Mouse (Mus musculus): ENCODE measurements around the gene Heatr5b. TPM values are rescaled to one million over a fixed set of nuclear protein-coding genes. Genes with fewer than 3 reads are reported as not detected.

Heatr5b gene
- polyA plus RNA-seq, 1 experiment from 2014 or later, result 21.9 TPM

GRCm38 (mm10) chr17:78734806-78735205, 100.4 kb downstream of the Heatr5b start:
- H3K36me3 ChIP-seq, result no peaks in the 10 kb centered on the region
- H3K27me3 ChIP-seq, result no peaks in the 10 kb centered on the region
- H3K4me2 ChIP-seq, result peak overlapping the region; percentile 75
- H3K9me3 ChIP-seq (replicated peaks), result no peaks in the 10 kb centered on the region
- peaks cover 38% of the 10 kb centered on the region for H3K4me1 ChIP-seq (replicated peaks)
- peak overlapping the region; percentile 96 for H3K4me3 ChIP-seq
- ATAC-seq (replicated peaks; ENCODE audit: insufficient number of reproducible peaks, insufficient read depth, low FRiP score, low read depth), result no peak
- peak overlapping the region; percentile 97 for H3K9ac ChIP-seq
- 43% methylated on average over 10 of the region's 10 CpGs for WGBS
- H3K27ac ChIP-seq, result peak overlapping the region; percentile 98

- Histone ChIP-seq H3K27ac (peak overlapping the region; percentile 29; the same call in 1 of the 2 replicates), H3K27me3 (no peaks in the 10 kb centered on the region), H3K36me3 (no peaks in the 10 kb centered on the region), H3K4me1 (replicated peaks) (peaks cover 50% of the 10 kb centered on the region), H3K4me2 (no peak overlapping the region), H3K9ac (no peak overlapping the region), H3K4me3 (no peak overlapping the region), H3K9me3 (replicated peaks) (no peaks in the 10 kb centered on the region)
- 57% methylated on average over 1 of the region's 1 CpGs for WGBS
- no peak for ATAC-seq (replicated peaks; ENCODE audit: insufficient number of reproducible peaks, insufficient read depth, low FRiP score, low read depth)
These were observed 103.1 kb downstream of the Heatr5b start for GRCm38 (mm10) chr17:78732056-78732455.

- H3K27me3 ChIP-seq, result no peaks in the 10 kb centered on the region
- H3K4me3 ChIP-seq, result no peak overlapping the region
- no peak overlapping the region for H3K4me2 ChIP-seq
- H3K27ac ChIP-seq, result no peak overlapping the region
- no peak for ATAC-seq (replicated peaks; ENCODE audit: insufficient number of reproducible peaks, insufficient read depth, low FRiP score, low read depth)
- H3K4me1 ChIP-seq (replicated peaks), result peaks cover 45% of the 10 kb centered on the region
- WGBS, result 73% methylated on average over 14 of the region's 14 CpGs
- H3K9me3 ChIP-seq (replicated peaks), result no peaks in the 10 kb centered on the region
- H3K9ac ChIP-seq, result no peak overlapping the region
- no peaks in the 10 kb centered on the region for H3K36me3 ChIP-seq
These were observed 108.3 kb downstream of the Heatr5b start for GRCm38 (mm10) chr17:78726746-78727449.

- Histone ChIP-seq H3K4me2 (no peak overlapping the region), H3K36me3 (no peaks in the 10 kb centered on the region), H3K9ac (no peak overlapping the region), H3K27me3 (no peaks in the 10 kb centered on the region), H3K27ac (peak overlapping the region; percentile 59), H3K4me3 (no peak overlapping the region), H3K4me1 (replicated peaks) (peaks cover 39% of the 10 kb centered on the region), H3K9me3 (replicated peaks) (no peaks in the 10 kb centered on the region)
- ATAC-seq (replicated peaks; ENCODE audit: insufficient number of reproducible peaks, insufficient read depth, low FRiP score, low read depth), result peak; percentile 60; the same call in 1 of the 2 replicates
- WGBS, result 25% methylated on average over 6 of the region's 6 CpGs
These were observed 110.6 kb downstream of the Heatr5b start for GRCm38 (mm10) chr17:78724461-78725055.

- Histone ChIP-seq H3K9ac (no peak overlapping the region), H3K4me2 (no peak overlapping the region), H3K36me3 (peaks cover 18% of the 10 kb centered on the region), H3K27me3 (no peaks in the 10 kb centered on the region), H3K9me3 (replicated peaks) (no peaks in the 10 kb centered on the region), H3K4me1 (replicated peaks) (peaks cover 21% of the 10 kb centered on the region), H3K4me3 (no peak overlapping the region), H3K27ac (peak overlapping the region; percentile 7; the same call in 1 of the 2 replicates)
- ATAC-seq (replicated peaks; ENCODE audit: insufficient number of reproducible peaks, insufficient read depth, low FRiP score, low read depth), result no peak
- 80% methylated on average over 7 of the region's 7 CpGs for WGBS
These were observed 113.5 kb downstream of the Heatr5b start for GRCm38 (mm10) chr17:78721690-78722089.

- Histone ChIP-seq H3K9ac (no peak overlapping the region), H3K27ac (no peak overlapping the region), H3K4me2 (no peak overlapping the region), H3K36me3 (peaks cover 18% of the 10 kb centered on the region), H3K27me3 (no peaks in the 10 kb centered on the region), H3K4me3 (no peak overlapping the region), H3K9me3 (replicated peaks) (no peaks in the 10 kb centered on the region), H3K4me1 (replicated peaks) (peaks cover 18% of the 10 kb centered on the region; the same call in 1 of the 2 replicates)
- no peak for ATAC-seq (replicated peaks; ENCODE audit: insufficient number of reproducible peaks, insufficient read depth, low FRiP score, low read depth)
- WGBS, result 89% methylated on average over 13 of the region's 13 CpGs
These were observed 116.1 kb downstream of the Heatr5b start for GRCm38 (mm10) chr17:78719086-78719485.

GRCm38 (mm10) chr17:78710258-78710657, 124.9 kb downstream of the Heatr5b start:
- H3K4me2 ChIP-seq, result no peak overlapping the region
- no peaks in the 10 kb centered on the region for H3K9me3 ChIP-seq (replicated peaks)
- no peak overlapping the region for H3K9ac ChIP-seq
- no peak for ATAC-seq (replicated peaks; ENCODE audit: insufficient number of reproducible peaks, insufficient read depth, low FRiP score, low read depth)
- no peak overlapping the region for H3K4me3 ChIP-seq
- peaks cover 10% of the 10 kb centered on the region for H3K36me3 ChIP-seq
- WGBS, result 60% methylated on average over 2 of the region's 2 CpGs
- H3K4me1 ChIP-seq (replicated peaks), result peaks cover 14% of the 10 kb centered on the region
- H3K27ac ChIP-seq, result no peak overlapping the region
- H3K27me3 ChIP-seq, result no peaks in the 10 kb centered on the region

GRCm38 (mm10) chr17:78708422-78708821, 126.7 kb downstream of the Heatr5b start:
- H3K4me2 ChIP-seq, result no peak overlapping the region
- no peak overlapping the region for H3K9ac ChIP-seq
- WGBS, result 74% methylated on average over 7 of the region's 7 CpGs
- H3K27ac ChIP-seq, result no peak overlapping the region
- H3K36me3 ChIP-seq, result peaks cover 18% of the 10 kb centered on the region
- no peaks in the 10 kb centered on the region for H3K27me3 ChIP-seq
- H3K9me3 ChIP-seq (replicated peaks), result no peaks in the 10 kb centered on the region
- ATAC-seq (replicated peaks; ENCODE audit: insufficient number of reproducible peaks, insufficient read depth, low FRiP score, low read depth), result no peak
- H3K4me3 ChIP-seq, result no peak overlapping the region
- peaks cover 10% of the 10 kb centered on the region for H3K4me1 ChIP-seq (replicated peaks)

- WGBS, result 80% methylated on average over 7 of the region's 7 CpGs
- no peak for ATAC-seq (replicated peaks; ENCODE audit: insufficient number of reproducible peaks, insufficient read depth, low FRiP score, low read depth)
- no peaks in the 10 kb centered on the region for H3K27me3 ChIP-seq
These were observed 132.2 kb downstream of the Heatr5b start for GRCm38 (mm10) chr17:78702988-78703387.

More at GRCm38 (mm10) chr17:78702988-78703387, 132.2 kb downstream of the Heatr5b start:
- Histone ChIP-seq H3K27ac (no peak overlapping the region), H3K4me2 (no peak overlapping the region), H3K9me3 (replicated peaks) (no peaks in the 10 kb centered on the region), H3K36me3 (peaks cover 31% of the 10 kb centered on the region), H3K4me1 (replicated peaks) (peaks cover 3% of the 10 kb centered on the region), H3K4me3 (no peak overlapping the region), H3K9ac (no peak overlapping the region)

Other genes starting within 250 kb of the Heatr5b start
- 11.1 and 12.0 TPM in 2 replicates for gene Strn, start 98.2 kb downstream of the Heatr5b start, polyA plus RNA-seq (2015; fragmentation: Nextera tagmentation; extraction: Ambion mirVana)
- gene Gpatch11, start 203 bp upstream of the Heatr5b start, polyA plus RNA-seq (2015; fragmentation: Nextera tagmentation; extraction: Ambion mirVana), result 36.8 and 39.5 TPM in 2 replicates
- 9.7 and 11.8 TPM in 2 replicates for gene Eif2ak2, start 47.2 kb upstream of the Heatr5b start, polyA plus RNA-seq (2015; fragmentation: Nextera tagmentation; extraction: Ambion mirVana)
- 0.14 and 0.16 TPM in 2 replicates for gene Sult6b1, start 71.6 kb upstream of the Heatr5b start, polyA plus RNA-seq (2015; fragmentation: Nextera tagmentation; extraction: Ambion mirVana)
- 74.8 and 89.6 TPM in 2 replicates for gene Cebpzos, start 81.1 kb upstream of the Heatr5b start, polyA plus RNA-seq (2015; fragmentation: Nextera tagmentation; extraction: Ambion mirVana)
- 27.2 and 33.3 TPM in 2 replicates for gene Cebpz, start 101.7 kb upstream of the Heatr5b start, polyA plus RNA-seq (2015; fragmentation: Nextera tagmentation; extraction: Ambion mirVana)
- gene Ndufaf7, start 101.8 kb upstream of the Heatr5b start, polyA plus RNA-seq (2015; fragmentation: Nextera tagmentation; extraction: Ambion mirVana), result 57.2 and 58.0 TPM in 2 replicates
- 21.8 and 23.5 TPM in 2 replicates for gene Prkd3, start 185.5 kb upstream of the Heatr5b start, polyA plus RNA-seq (2015; fragmentation: Nextera tagmentation; extraction: Ambion mirVana)
- gene Qpct, start 216.5 kb upstream of the Heatr5b start, polyA plus RNA-seq (2015; fragmentation: Nextera tagmentation; extraction: Ambion mirVana), result 25.4 and 31.6 TPM in 2 replicates